Mouse (Mus musculus): ENCODE measurements around the gene Cdrt4.
A peak's percentile ranks its signal among the peaks of the same experiment; 100 is the strongest.

Cdrt4 gene

DNA sequence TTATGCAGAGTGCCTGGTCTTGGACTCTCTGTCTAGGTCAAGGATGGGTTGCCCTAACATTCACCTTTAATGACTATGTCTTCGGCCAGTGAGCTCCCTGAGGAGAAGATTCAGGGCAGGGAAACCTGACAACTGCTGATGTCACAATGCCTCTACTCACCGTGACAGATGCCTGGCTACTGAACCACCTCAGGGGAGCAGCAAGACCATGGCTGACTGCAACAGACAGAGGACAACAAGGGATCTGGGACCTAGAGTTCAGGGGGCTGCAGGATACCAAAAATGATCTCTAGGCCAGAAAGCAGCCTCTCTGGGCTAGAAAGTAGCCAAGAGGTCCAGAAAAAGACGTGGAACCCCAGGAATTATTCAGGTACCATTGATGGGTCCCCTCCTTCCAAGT lies at the start of gene Cdrt4:
TSS of gene Cdrt4 (plus strand) at position 182 of the 400 bp plus-strand sequence.
- DNase-seq (ENCODE audit: low read depth, low spot score) = no peak

DNA sequence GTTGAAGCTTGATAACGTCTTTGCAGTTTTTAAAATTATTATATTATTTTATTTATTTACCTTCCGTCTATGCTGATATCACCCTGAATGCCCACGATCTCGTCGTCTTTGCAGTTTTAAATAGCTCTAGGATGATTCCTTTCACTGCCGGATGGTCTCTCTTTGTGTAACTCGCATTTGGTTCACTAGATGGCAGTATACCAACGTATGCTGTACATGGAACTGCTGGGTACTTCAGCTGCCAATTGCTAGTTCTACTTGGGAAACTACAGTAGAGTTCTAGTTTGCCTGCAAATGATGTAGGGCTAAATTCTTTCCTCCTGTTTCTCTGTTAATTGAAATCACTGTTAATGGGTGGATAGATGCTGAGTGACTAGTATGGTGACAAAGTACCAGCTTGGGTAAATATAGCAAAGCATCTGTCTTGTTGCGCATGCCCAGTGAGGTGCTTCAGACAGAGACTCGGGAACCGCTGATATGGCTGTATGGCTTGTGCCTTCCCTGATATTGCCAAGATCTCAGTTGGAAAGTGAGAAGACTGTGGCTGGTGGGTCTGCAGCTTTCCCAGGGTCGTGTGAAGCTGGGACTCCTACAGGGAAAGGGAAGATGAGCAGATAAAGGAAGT lies 49.2 kb upstream of the Cdrt4 start:
- DNase-seq (ENCODE audit: low read depth, low spot score) = peak; percentile 8

GRCm38 (mm10) chr11:62903871-62904495 lies 47.0 kb upstream of the Cdrt4 start:
- DNase-seq (ENCODE audit: low read depth, low spot score) = no peak

DNA sequence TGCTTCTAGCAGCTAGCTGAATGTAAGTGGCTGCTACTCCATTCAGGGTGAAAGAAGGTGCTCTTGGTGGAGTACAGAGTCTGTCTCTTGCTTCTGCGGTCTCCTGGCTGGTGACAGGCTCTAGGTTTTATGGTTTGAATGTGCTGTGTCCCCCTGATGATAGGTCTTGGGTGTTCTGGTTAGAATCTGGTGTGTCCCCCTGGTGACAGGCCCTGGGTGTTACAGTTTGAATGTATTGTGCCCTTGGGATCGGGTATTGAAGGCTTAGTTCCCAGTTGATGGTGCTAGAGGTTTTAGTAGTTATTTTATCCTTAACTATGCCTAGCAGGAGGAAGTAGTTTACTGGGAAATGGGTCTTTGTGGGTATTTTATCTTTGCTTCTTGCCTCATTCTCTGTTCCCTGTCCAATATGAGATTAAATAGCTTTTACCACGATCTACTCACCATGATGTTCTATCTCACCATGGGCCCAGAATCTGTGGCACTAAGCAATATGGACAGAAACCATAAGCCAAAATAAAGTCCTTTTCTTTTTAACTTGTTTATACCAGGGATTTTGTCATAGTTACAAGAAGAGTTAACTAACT lies 41.2 kb upstream of the Cdrt4 start:
- no peak for DNase-seq (ENCODE audit: low read depth, low spot score)

DNA sequence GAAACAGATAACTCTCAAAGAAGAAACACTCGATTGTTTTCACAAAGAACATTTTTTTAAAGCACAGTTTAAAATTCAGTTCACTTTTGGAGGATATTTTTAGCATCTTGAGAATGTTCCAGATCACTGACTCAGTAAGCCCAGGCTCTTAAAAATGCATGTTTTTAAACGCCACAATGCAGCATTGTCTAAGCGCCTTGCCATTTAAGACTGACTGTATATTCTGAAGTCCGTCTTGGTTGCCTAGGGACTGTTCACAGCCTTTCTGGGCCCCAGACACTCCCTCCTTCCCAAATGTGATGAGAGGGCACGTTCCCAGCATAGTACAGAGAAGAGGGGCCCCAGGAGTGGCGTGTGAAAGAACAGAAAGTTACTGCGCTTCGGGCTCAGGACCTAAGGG lies 39.6 kb upstream of the Cdrt4 start:
- no peak for DNase-seq (ENCODE audit: low read depth, low spot score)

DNA sequence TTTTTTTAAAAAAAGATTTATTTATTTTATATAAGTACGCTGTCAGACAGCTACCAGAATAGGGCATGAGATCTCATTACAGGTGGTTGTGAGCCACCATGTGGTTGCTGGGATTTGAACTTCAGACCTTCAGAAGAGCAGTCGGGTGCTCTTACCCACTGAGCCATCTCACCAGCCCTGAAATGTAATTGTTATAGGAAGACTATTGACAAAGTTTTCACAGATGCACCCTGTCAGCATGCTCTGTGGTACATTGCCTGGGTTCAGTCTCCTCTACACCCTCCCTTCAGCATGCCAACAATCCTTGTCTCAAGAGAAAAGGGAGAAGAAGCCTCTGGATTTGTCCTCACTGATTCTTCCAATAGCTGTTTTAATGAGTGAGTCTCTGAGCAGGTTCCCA lies 37.9 kb upstream of the Cdrt4 start:
- no peak for DNase-seq (ENCODE audit: low read depth, low spot score)

- no peak for DNase-seq (ENCODE audit: low read depth, low spot score)
Measured at GRCm38 (mm10) chr11:62914532-62914931, 36.5 kb upstream of the Cdrt4 start.

DNA sequence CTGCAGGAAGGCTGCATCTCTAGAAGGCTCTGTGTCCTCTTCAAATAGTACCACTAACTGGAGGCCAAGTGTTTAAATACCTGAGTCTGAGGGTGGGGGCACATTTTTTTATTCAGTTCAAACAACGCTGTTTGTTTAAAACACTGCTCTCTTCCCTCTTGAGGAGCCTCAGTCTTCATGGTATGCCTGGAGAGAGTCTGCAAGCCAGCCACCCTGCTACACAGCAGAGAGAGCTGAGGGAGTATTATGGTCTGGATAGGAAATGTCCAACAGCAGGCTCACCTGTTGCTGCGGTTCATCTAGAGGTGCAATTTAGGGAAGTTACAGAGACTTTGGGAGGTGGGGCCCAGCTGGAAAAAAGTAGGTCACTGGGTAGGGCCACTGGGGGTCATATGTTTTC lies 35.5 kb upstream of the Cdrt4 start:
- no peak for DNase-seq (ENCODE audit: low read depth, low spot score)

- no peak for DNase-seq (ENCODE audit: low read depth, low spot score)
Measured at GRCm38 (mm10) chr11:62916765-62917164, 34.2 kb upstream of the Cdrt4 start.

- DNase-seq (ENCODE audit: low read depth, low spot score) = no peak
Measured at GRCm38 (mm10) chr11:62919946-62920742, 30.8 kb upstream of the Cdrt4 start.

GRCm38 (mm10) chr11:62920743-62921050 lies 30.3 kb upstream of the Cdrt4 start:
- DNase-seq (ENCODE audit: low read depth, low spot score) = no peak

GRCm38 (mm10) chr11:62921052-62921977 lies 29.7 kb upstream of the Cdrt4 start:
- peak; percentile 30 for DNase-seq (ENCODE audit: low read depth, low spot score)

- DNase-seq (ENCODE audit: low read depth, low spot score) = no peak
Measured at GRCm38 (mm10) chr11:62924091-62924761, 26.8 kb upstream of the Cdrt4 start.

DNA sequence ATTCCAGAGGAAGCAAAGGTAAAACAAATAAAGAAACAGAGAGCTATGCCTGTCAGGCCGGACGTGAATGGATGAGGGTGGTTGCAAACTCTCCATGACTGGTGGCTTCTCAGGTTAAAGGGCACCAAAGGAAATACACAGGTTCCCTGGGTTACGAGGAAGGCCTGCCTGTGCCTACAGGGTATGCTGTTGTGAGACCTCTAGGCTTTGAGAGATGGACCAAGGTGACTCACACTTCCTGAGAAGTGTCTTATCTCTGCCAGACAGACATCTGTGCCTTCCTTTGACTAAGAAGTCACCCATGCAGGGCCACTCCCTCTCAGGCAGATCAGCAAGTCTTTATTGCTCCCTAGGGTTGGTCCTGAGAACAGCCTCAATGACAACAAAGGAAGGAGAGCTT lies 21.2 kb upstream of the Cdrt4 start:
- peak; percentile 17 for DNase-seq (ENCODE audit: low read depth, low spot score)

DNA sequence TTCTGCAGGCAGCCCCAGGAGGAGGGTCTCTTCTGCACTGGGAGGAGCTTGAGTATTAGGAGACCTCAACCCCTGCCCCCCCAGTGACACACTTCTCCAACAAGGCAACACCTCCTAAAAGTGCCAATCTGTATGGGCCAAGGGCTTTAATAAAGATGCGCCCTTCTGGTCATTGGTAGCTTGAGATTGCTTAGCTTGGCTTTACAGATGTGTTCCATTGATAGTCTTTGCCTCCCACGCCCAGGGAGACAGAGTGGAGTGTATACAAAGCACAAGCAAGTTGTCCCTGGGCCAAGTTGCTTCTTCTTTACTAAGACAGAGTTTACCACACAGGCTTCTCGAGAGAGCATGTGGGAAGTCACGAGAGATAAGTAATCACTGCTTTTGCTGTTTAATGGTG lies 20.4 kb upstream of the Cdrt4 start:
- DNase-seq (ENCODE audit: low read depth, low spot score) = no peak

- DNase-seq (ENCODE audit: low read depth, low spot score) = no peak
Measured at GRCm38 (mm10) chr11:62931141-62931540, 19.9 kb upstream of the Cdrt4 start.

DNA sequence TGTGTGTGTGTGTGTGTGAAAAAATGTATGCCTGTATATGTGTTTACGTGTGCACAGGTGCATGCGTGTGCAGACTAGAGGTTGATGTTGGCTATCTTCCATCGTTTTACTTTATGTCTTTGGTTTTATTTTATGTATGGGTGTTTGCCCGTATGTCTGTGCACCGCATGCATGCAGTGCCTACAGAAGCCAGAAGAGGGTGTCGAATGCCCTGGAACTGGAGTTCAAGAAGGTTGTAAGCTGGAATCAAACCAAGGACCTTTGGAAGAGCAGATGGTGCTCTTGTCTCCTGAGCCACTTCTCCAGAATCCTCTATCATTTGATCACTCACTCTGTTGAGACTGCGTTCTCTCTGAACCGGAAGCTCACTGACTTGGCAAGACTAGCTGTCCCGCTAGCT lies 17.9 kb upstream of the Cdrt4 start:
- DNase-seq (ENCODE audit: low read depth, low spot score) = no peak

- DNase-seq (ENCODE audit: low read depth, low spot score) = no peak
Measured at GRCm38 (mm10) chr11:62934795-62935514, 16.0 kb upstream of the Cdrt4 start.

GRCm38 (mm10) chr11:62937986-62938385 lies 13.0 kb upstream of the Cdrt4 start:
- DNase-seq (ENCODE audit: low read depth, low spot score) = no peak

GRCm38 (mm10) chr11:62938921-62939320 lies 12.1 kb upstream of the Cdrt4 start:
- no peak for DNase-seq (ENCODE audit: low read depth, low spot score)
